Mouse (Mus musculus) small intestine, adult 2 months (tissue): ENCODE results near the gene Urb1. TPM values are rescaled to one million over a fixed set of nuclear protein-coding genes. Genes with fewer than 3 reads are reported as not detected.

Experiments used
- H3K27ac ChIP-seq: fragments of 200-500 bp; 2 replicates; pipeline ENCODE4 v1.5.1; 2012; ENCODE audit warnings: low read depth, low read length, control low read depth, inconsistent platforms; ENCODE audit not compliant: insufficient read depth
- H3K27me3 ChIP-seq: fragments of 200-500 bp; 2 replicates; pipeline ENCODE4 v1.6.1; 2012; ENCODE audit warnings: mild to moderate bottlenecking, moderate library complexity, low read length, inconsistent platforms; ENCODE audit not compliant: control insufficient read depth, insufficient read depth
- H3K36me3 ChIP-seq: fragments of 200-500 bp; 2 replicates; pipeline ENCODE4 v1.6.1; 2012; ENCODE audit warnings: mild to moderate bottlenecking, low read length, control low read depth, inconsistent platforms; ENCODE audit not compliant: control insufficient read depth, insufficient read depth
- H3K4me1 ChIP-seq: fragments of 200-500 bp; 2 replicates; pipeline ENCODE4 v1.6.1; 2012; ENCODE audit warnings: low read length, inconsistent platforms, mixed read lengths; ENCODE audit not compliant: control insufficient read depth, insufficient read depth, insufficient read length
- H3K4me3 ChIP-seq: fragments of 200-500 bp; 2 replicates; pipeline ENCODE4 v1.5.1; 2012; ENCODE audit warnings: low read depth, mild to moderate bottlenecking, control low read depth, inconsistent platforms, low read length, moderate library complexity
- CTCF ChIP-seq: fragments of 200-500 bp; IDR thresholded peaks from 2 replicates; pipeline ENCODE4 v1.5.1; 2012; ENCODE audit warnings: low read depth, mild to moderate bottlenecking, control low read depth, inconsistent platforms, low read length, moderate library complexity, mixed read lengths; ENCODE audit not compliant: insufficient replicate concordance, insufficient read length; ENCODE audit errors: extremely low read depth
- POLR2A ChIP-seq: fragments of 200-500 bp; IDR thresholded peaks from 2 replicates; pipeline ENCODE4 v1.6.1; 2012; ENCODE audit warnings: low read depth, mild to moderate bottlenecking, control low read depth, inconsistent platforms, low read length, moderate library complexity
- WGBS: fragments of 180-500 bp; shearing (Covaris S2); methylation state at CpG from one replicate; pipeline ENCODE4 v1.1.7; 2018; 5-methylcytosine and 5-hydroxymethylcytosine counted together
- polyA plus RNA-seq: library from polyadenylated mRNA; depleted of rRNA; stranded (reverse); fragments of >200 nt; gene quantifications from 2 replicates; pipeline ENCODE4 v1.2.3, GENCODE M21; 2012

Urb1 gene
- polyA plus RNA-seq, 1 experiment = 1.9 TPM

DNA sequence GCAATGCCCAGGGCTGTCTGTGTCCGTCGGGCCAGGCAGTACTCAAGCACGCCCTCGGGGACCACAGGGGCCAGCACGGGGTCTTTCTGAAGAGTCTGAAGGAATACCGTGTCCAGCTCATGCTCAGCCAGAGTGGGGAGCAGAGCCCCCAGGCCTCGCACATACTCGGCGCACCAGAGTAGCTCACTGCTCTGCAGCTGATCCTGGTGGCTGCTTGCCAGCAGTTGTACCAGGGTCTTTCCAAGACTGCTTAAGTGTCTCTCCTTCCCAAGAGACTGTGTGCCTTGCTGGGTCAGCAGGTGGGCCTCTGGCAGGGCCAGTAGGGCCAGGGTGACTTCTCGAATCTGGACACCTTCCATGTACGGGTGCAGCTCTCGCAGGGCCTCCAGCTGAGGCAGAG, 36.0 kb downstream of the Urb1 start:
- 95% methylated on average over 12 of the region's 12 CpGs for WGBS
- H3K27ac ChIP-seq = no peak overlapping the region
- TF ChIP-seq POLR2A (no peak), CTCF (no peak)
- no peaks in the 10 kb centered on the region for H3K27me3 ChIP-seq
- H3K4me3 ChIP-seq = no peak overlapping the region
- peaks cover 41% of the 10 kb centered on the region for H3K36me3 ChIP-seq
- H3K4me1 ChIP-seq = no peaks in the 10 kb centered on the region

- no peak overlapping the region for H3K4me3 ChIP-seq
- H3K27ac ChIP-seq = no peak overlapping the region
- H3K4me1 ChIP-seq = no peaks in the 10 kb centered on the region
- whole genome bisulfite sequencing = 94% methylated on average over 15 of the region's 15 CpGs
- TF ChIP-seq POLR2A = no peak
- no peak for TF ChIP-seq CTCF
- H3K27me3 ChIP-seq = no peaks in the 10 kb centered on the region
- peaks cover 46% of the 10 kb centered on the region for H3K36me3 ChIP-seq
Observed at GRCm38 (mm10) chr16:90766919-90767454, 43.2 kb downstream of the Urb1 start.

DNA sequence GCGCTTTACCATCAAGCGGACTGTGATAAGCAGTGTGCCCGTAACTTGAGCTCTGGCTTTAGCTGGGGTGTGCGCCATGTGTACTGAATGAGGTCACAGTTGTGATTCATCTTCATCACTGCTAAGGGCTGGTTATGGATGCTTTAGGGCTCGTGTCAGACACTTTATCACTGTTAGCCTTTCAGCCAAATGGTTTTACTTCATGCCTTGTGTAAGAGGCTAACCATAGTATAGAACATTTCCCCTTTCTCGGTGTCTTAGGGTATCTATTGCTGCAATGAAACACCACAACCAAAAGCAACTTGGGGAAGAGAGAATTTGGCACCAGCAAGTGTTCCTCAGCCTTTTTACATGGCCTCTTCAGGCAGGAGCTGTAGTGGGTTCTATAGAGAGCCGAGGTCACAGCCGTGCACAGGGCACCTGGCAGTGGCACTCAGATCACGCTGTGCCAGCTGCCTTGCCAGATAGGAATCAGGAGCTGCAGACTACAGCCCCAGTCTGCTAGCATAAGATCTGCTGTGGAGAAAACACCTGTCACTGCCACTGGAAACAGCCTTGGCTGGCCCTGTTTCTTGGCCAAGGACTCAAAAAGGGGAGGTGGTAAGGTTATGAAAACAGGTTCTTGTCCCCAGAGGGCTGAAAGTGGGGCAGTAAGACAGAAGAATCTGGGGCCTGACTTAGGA, 44.9 kb downstream of the Urb1 start:
- Histone ChIP-seq H3K4me3 (no peak overlapping the region), H3K27ac (no peak overlapping the region), H3K4me1 (no peaks in the 10 kb centered on the region), H3K27me3 (no peaks in the 10 kb centered on the region), H3K36me3 (peaks cover 44% of the 10 kb centered on the region)
- TF ChIP-seq POLR2A (no peak), CTCF (no peak)
- 85% methylated on average over 9 of the region's 9 CpGs for WGBS

- H3K27me3 ChIP-seq = no peaks in the 10 kb centered on the region
- H3K4me3 ChIP-seq = no peak overlapping the region
- H3K36me3 ChIP-seq = peaks cover 32% of the 10 kb centered on the region
- no peaks in the 10 kb centered on the region for H3K4me1 ChIP-seq
- TF ChIP-seq CTCF (no peak), POLR2A (no peak)
- no peak overlapping the region for H3K27ac ChIP-seq
- 64% methylated on average over 4 of the region's 4 CpGs for WGBS
Observed at GRCm38 (mm10) chr16:90760515-90760914, 49.7 kb downstream of the Urb1 start.

DNA sequence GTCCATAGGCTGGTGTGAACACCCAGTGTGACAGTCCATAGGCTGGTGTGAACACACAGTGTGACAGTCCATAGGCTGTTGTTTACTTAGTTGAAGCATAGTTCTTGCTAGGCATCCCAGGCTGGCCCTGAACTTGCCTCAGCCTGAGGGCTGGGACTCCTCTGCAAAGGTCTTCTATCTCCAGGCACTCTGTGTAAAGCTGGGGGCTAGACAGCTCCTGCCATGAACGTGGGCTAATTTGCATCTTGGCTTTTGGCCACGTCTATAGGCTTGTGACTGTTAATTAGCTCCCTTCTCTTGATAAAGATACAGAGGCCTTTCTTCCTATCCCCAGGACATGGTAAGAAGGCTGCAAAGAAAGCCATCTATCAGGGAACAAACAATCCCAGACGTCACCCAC, 50.9 kb downstream of the Urb1 start:
- no peak overlapping the region for H3K27ac ChIP-seq
- TF ChIP-seq POLR2A (no peak), CTCF (no peak)
- no peaks in the 10 kb centered on the region for H3K4me1 ChIP-seq
- no peak overlapping the region for H3K4me3 ChIP-seq
- no peaks in the 10 kb centered on the region for H3K27me3 ChIP-seq
- WGBS = 61% methylated on average over 3 of the region's 3 CpGs
- H3K36me3 ChIP-seq = peaks cover 34% of the 10 kb centered on the region

- no peak overlapping the region for H3K4me3 ChIP-seq
- no peak overlapping the region for H3K27ac ChIP-seq
- no peak for TF ChIP-seq POLR2A
- TF ChIP-seq CTCF = no peak
- WGBS = 89% methylated on average over 13 of the region's 13 CpGs
- H3K27me3 ChIP-seq = no peaks in the 10 kb centered on the region
- peaks cover 26% of the 10 kb centered on the region for H3K36me3 ChIP-seq
- no peaks in the 10 kb centered on the region for H3K4me1 ChIP-seq
Observed at GRCm38 (mm10) chr16:90753386-90753941, 56.7 kb downstream of the Urb1 start.

DNA sequence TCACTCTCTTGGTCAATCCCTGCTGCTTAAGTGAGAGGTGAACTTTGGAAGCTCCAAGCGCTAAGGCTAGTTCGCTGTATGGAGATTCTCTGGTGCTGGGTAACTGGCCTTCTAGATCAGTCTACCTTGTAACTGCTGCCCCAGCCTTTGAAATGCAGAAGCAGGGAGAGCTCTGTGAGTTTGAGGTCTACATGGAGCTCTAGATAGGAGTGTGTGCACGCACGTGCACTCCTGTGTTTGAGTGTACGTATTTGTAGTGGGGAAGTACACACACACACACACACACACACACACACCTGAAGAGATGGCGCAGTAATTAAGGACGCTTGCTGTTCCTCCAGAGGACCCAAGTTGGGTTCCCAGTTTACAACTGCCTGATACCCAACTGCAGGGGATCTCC, 62.0 kb downstream of the Urb1 start:
- TF ChIP-seq POLR2A = no peak
- TF ChIP-seq CTCF = no peak
- 91% methylated on average over 7 of the region's 7 CpGs for WGBS
- H3K27ac ChIP-seq = no peak overlapping the region
- peaks cover 8% of the 10 kb centered on the region; the same call in 1 of the 2 replicates for H3K36me3 ChIP-seq
- no peaks in the 10 kb centered on the region for H3K27me3 ChIP-seq
- H3K4me1 ChIP-seq = no peaks in the 10 kb centered on the region
- no peak overlapping the region for H3K4me3 ChIP-seq
